Mouse (Mus musculus): Measurements from ENCODE around the gene 3110021N24Rik. TPM values are rescaled to one million over a fixed set of nuclear protein-coding genes. Genes with fewer than 3 reads are reported as not detected.
A peak's percentile ranks its signal among the peaks of the same experiment; 100 is the strongest.
"Not testable (repeated sequence)": the region's sequence is repeated elsewhere in the genome, so short reads cannot be mapped to it uniquely, and the experiment has no call there.

The 3110021N24Rik gene
- polyA plus RNA-seq (2014; fragmentation: Nextera tagmentation; extraction: Ambion mirVana), result 2.0 TPM in 2 replicates

- no peak within 1 kb of the TSS for H3K27ac ChIP-seq
- H3K27me3 ChIP-seq (ENCODE audit: control insufficient read depth, insufficient read depth, low read length), result no peaks in the 10 kb centered on the region
- WGBS, result 83% methylated on average over 5 of the region's 5 CpGs
- H3K4me2 ChIP-seq (replicated peaks), result no peak within 1 kb of the TSS
- no peak within 1 kb of the TSS for H3K9ac ChIP-seq
- peaks cover 24% of the 10 kb centered on the region for H3K36me3 ChIP-seq (replicated peaks; ENCODE audit: control insufficient read depth, insufficient read depth)
- no peak within 1 kb of the TSS for H3K4me3 ChIP-seq (replicated peaks; ENCODE audit: low read length)
- H3K9me3 ChIP-seq (ENCODE audit: control insufficient read depth, low read length), result no peaks in the 10 kb centered on the region
- H3K4me1 ChIP-seq (replicated peaks; ENCODE audit: control insufficient read depth, insufficient read depth, low read length), result no peaks in the 10 kb centered on the region
- no peak for ATAC-seq (ENCODE audit: low FRiP score)
- no peak for DNase-seq (ENCODE audit: low spot score)
Measured at GRCm38 (mm10) chr4:108719349-108719748, at the start of gene 3110021N24Rik. Gene 3110021N24Rik, plus strand, starts transcription at chr4:108719649.

DNA sequence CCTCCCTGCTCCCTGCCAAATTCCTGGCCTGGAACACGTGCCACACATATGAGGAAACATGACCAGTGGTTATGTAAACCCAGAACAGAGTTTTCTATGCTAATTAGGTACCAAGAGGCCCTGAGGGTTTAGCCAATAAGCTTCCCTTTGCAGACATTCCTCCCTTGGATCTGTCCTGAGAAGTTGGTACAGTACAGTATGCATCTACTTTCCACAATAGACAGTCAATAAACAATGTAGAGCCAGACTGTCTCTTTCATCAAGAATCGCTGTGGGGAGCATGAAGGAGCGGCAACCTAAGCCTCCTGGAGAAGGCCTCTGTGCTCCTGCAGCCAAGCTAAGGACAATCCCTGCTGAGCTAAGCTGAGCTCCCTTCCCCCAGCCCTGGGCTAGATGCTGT is 33.3 kb upstream of the 3110021N24Rik start:
- 63% methylated on average over 3 of the region's 3 CpGs for WGBS
- DNase-seq (ENCODE audit: low spot score), result no peak

DNA sequence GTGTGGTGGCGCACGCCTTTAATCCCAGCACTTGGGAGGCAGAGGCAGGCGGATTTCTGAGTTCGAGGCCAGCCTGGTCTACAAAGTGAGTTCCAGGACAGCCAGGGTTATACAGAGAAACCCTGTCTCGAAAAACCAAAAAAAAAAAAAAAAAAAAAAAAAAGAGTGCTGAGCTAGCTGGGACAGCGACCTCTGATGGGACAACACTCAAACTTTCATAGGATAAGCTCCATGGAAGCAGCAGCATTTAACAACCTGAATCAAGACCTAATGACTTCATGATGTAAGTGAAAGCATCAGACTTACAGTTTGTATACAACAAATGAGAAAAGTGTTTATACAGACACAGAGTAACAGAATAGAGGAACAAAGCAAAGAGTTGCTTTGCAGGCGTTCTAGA is 32.4 kb upstream of the 3110021N24Rik start:
- H3K9ac ChIP-seq; H3K27ac ChIP-seq; H3K27me3 ChIP-seq (ENCODE audit: control insufficient read depth, insufficient read depth, low read length); H3K4me3 ChIP-seq (replicated peaks; ENCODE audit: low read length); H3K9me3 ChIP-seq (ENCODE audit: control insufficient read depth, low read length); ATAC-seq (ENCODE audit: low FRiP score); H3K4me2 ChIP-seq (replicated peaks); DNase-seq (ENCODE audit: low spot score); H3K4me1 ChIP-seq (replicated peaks; ENCODE audit: control insufficient read depth, insufficient read depth, low read length): not testable (repeated sequence)
- H3K36me3 ChIP-seq (replicated peaks; ENCODE audit: control insufficient read depth, insufficient read depth), result peaks cover 23% of the 10 kb centered on the region
- WGBS, result 95% methylated on average over 6 of the region's 7 CpGs

More for the DNA sequence above, 33.3 kb upstream of the 3110021N24Rik start:
- Histone ChIP-seq H3K4me1 (replicated peaks; ENCODE audit: control insufficient read depth, insufficient read depth, low read length) (no peaks in the 10 kb centered on the region), H3K4me2 (replicated peaks) (no peak overlapping the region), H3K36me3 (replicated peaks; ENCODE audit: control insufficient read depth, insufficient read depth) (peaks cover 24% of the 10 kb centered on the region), H3K27ac (no peak overlapping the region), H3K9me3 (ENCODE audit: control insufficient read depth, low read length) (no peaks in the 10 kb centered on the region), H3K9ac (no peak overlapping the region), H3K4me3 (replicated peaks; ENCODE audit: low read length) (no peak overlapping the region), H3K27me3 (ENCODE audit: control insufficient read depth, insufficient read depth, low read length) (no peaks in the 10 kb centered on the region)
- no peak for ATAC-seq (ENCODE audit: low FRiP score)

GRCm38 (mm10) chr4:108690479-108690878 is 29.0 kb upstream of the 3110021N24Rik start:
- H3K9ac ChIP-seq, result no peak overlapping the region
- no peaks in the 10 kb centered on the region for H3K4me1 ChIP-seq (replicated peaks; ENCODE audit: control insufficient read depth, insufficient read depth, low read length)
- H3K4me3 ChIP-seq (replicated peaks; ENCODE audit: low read length), result no peak overlapping the region
- ATAC-seq (ENCODE audit: low FRiP score) (no peak), DNase-seq (ENCODE audit: low spot score) (no peak)
- H3K27me3 ChIP-seq (ENCODE audit: control insufficient read depth, insufficient read depth, low read length), result no peaks in the 10 kb centered on the region
- WGBS, result 95% methylated on average over 3 of the region's 3 CpGs
- H3K27ac ChIP-seq, result no peak overlapping the region
- no peak overlapping the region for H3K4me2 ChIP-seq (replicated peaks)
- no peaks in the 10 kb centered on the region for H3K9me3 ChIP-seq (ENCODE audit: control insufficient read depth, low read length)
- H3K36me3 ChIP-seq (replicated peaks; ENCODE audit: control insufficient read depth, insufficient read depth), result peaks cover 30% of the 10 kb centered on the region

DNA sequence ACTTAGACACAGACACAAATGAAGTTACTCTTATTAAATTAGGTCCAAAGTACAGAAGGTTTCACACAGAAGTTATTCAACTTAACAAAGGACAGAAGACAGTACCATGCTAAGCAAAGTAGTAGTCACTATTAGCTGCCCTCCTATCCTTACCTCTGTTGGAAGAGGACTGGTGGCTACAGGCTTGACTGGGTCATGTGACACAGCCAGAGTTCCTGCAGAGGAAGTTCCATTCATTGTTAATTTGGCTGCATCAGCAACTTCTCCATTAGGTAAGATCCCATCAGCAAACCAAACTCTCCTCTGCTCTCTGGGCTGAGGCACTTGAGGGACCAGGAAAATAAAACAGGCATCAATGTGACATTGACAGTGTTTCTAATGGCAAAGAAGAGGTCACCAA is 28.0 kb upstream of the 3110021N24Rik start:
- Histone ChIP-seq H3K27me3 (ENCODE audit: control insufficient read depth, insufficient read depth, low read length) (no peaks in the 10 kb centered on the region), H3K27ac (no peak overlapping the region), H3K4me1 (replicated peaks; ENCODE audit: control insufficient read depth, insufficient read depth, low read length) (no peaks in the 10 kb centered on the region), H3K9ac (no peak overlapping the region), H3K4me2 (replicated peaks) (no peak overlapping the region), H3K9me3 (ENCODE audit: control insufficient read depth, low read length) (no peaks in the 10 kb centered on the region), H3K4me3 (replicated peaks; ENCODE audit: low read length) (no peak overlapping the region), H3K36me3 (replicated peaks; ENCODE audit: control insufficient read depth, insufficient read depth) (peaks cover 30% of the 10 kb centered on the region)
- ATAC-seq (ENCODE audit: low FRiP score) (no peak), DNase-seq (ENCODE audit: low spot score) (no peak)

- DNase-seq (ENCODE audit: low spot score) (peak; percentile 59), ATAC-seq (ENCODE audit: low FRiP score) (no peak)
- H3K27ac ChIP-seq, result no peak overlapping the region
- H3K36me3 ChIP-seq (replicated peaks; ENCODE audit: control insufficient read depth, insufficient read depth), result peaks cover 10% of the 10 kb centered on the region
- no peak overlapping the region for H3K4me3 ChIP-seq (replicated peaks; ENCODE audit: low read length)
- WGBS, result 64% methylated on average over 3 of the region's 3 CpGs
- no peak overlapping the region for H3K4me2 ChIP-seq (replicated peaks)
- H3K9me3 ChIP-seq (ENCODE audit: control insufficient read depth, low read length), result no peaks in the 10 kb centered on the region
- H3K4me1 ChIP-seq (replicated peaks; ENCODE audit: control insufficient read depth, insufficient read depth, low read length), result no peaks in the 10 kb centered on the region
- no peaks in the 10 kb centered on the region for H3K27me3 ChIP-seq (ENCODE audit: control insufficient read depth, insufficient read depth, low read length)
- H3K9ac ChIP-seq, result no peak overlapping the region
Measured at GRCm38 (mm10) chr4:108696934-108697333, 22.5 kb upstream of the 3110021N24Rik start.

GRCm38 (mm10) chr4:108708209-108708608 is 11.2 kb upstream of the 3110021N24Rik start:
- Histone ChIP-seq H3K4me2 (replicated peaks) (no peak overlapping the region), H3K27me3 (ENCODE audit: control insufficient read depth, insufficient read depth, low read length) (no peaks in the 10 kb centered on the region), H3K9me3 (ENCODE audit: control insufficient read depth, low read length) (no peaks in the 10 kb centered on the region), H3K27ac (no peak overlapping the region), H3K4me1 (replicated peaks; ENCODE audit: control insufficient read depth, insufficient read depth, low read length) (no peaks in the 10 kb centered on the region), H3K36me3 (replicated peaks; ENCODE audit: control insufficient read depth, insufficient read depth) (no peaks in the 10 kb centered on the region; the same call in 1 of the 2 replicates), H3K4me3 (replicated peaks; ENCODE audit: low read length) (no peak overlapping the region), H3K9ac (no peak overlapping the region)
- WGBS, result 91% methylated on average over 5 of the region's 5 CpGs
- ATAC-seq (ENCODE audit: low FRiP score), result no peak
- no peak for DNase-seq (ENCODE audit: low spot score)

GRCm38 (mm10) chr4:108721245-108721784 is 1.9 kb downstream of the 3110021N24Rik start:
- Histone ChIP-seq H3K36me3 (replicated peaks; ENCODE audit: control insufficient read depth, insufficient read depth) (peaks cover 31% of the 10 kb centered on the region), H3K9me3 (ENCODE audit: control insufficient read depth, low read length) (no peaks in the 10 kb centered on the region), H3K27me3 (ENCODE audit: control insufficient read depth, insufficient read depth, low read length) (no peaks in the 10 kb centered on the region), H3K27ac (no peak overlapping the region), H3K4me1 (replicated peaks; ENCODE audit: control insufficient read depth, insufficient read depth, low read length) (no peaks in the 10 kb centered on the region), H3K4me3 (replicated peaks; ENCODE audit: low read length) (no peak overlapping the region), H3K9ac (no peak overlapping the region), H3K4me2 (replicated peaks) (no peak overlapping the region)
- ATAC-seq (ENCODE audit: low FRiP score) (no peak), DNase-seq (ENCODE audit: low spot score) (no peak)
- 90% methylated on average over 3 of the region's 3 CpGs for WGBS

GRCm38 (mm10) chr4:108724102-108724501 is 4.7 kb downstream of the 3110021N24Rik start:
- WGBS, result 96% methylated on average over 2 of the region's 2 CpGs
- H3K36me3 ChIP-seq (replicated peaks; ENCODE audit: control insufficient read depth, insufficient read depth), result peaks cover 17% of the 10 kb centered on the region
- H3K9me3 ChIP-seq (ENCODE audit: control insufficient read depth, low read length), result no peaks in the 10 kb centered on the region
- no peaks in the 10 kb centered on the region for H3K27me3 ChIP-seq (ENCODE audit: control insufficient read depth, insufficient read depth, low read length)
- no peak overlapping the region for H3K4me3 ChIP-seq (replicated peaks; ENCODE audit: low read length)
- H3K9ac ChIP-seq, result no peak overlapping the region
- no peak for DNase-seq (ENCODE audit: low spot score)
- no peak overlapping the region for H3K4me2 ChIP-seq (replicated peaks)
- no peaks in the 10 kb centered on the region for H3K4me1 ChIP-seq (replicated peaks; ENCODE audit: control insufficient read depth, insufficient read depth, low read length)
- ATAC-seq (ENCODE audit: low FRiP score), result no peak
- H3K27ac ChIP-seq, result no peak overlapping the region

- H3K27me3 ChIP-seq (ENCODE audit: control insufficient read depth, insufficient read depth, low read length), result no peaks in the 10 kb centered on the region
- H3K36me3 ChIP-seq (replicated peaks; ENCODE audit: control insufficient read depth, insufficient read depth), result peaks cover 2% of the 10 kb centered on the region; the same call in 1 of the 2 replicates
- H3K9ac ChIP-seq, result no peak overlapping the region
- DNase-seq (ENCODE audit: low spot score) (no peak), ATAC-seq (ENCODE audit: low FRiP score) (no peak)
- WGBS, result 78% methylated on average over 1 of the region's 1 CpGs
- H3K4me2 ChIP-seq (replicated peaks), result no peak overlapping the region
- no peak overlapping the region for H3K4me3 ChIP-seq (replicated peaks; ENCODE audit: low read length)
- H3K4me1 ChIP-seq (replicated peaks; ENCODE audit: control insufficient read depth, insufficient read depth, low read length), result no peaks in the 10 kb centered on the region
- no peak overlapping the region for H3K27ac ChIP-seq
- H3K9me3 ChIP-seq (ENCODE audit: control insufficient read depth, low read length), result peaks cover 3% of the 10 kb centered on the region; the same call in 1 of the 2 replicates
Measured at GRCm38 (mm10) chr4:108730450-108730849, 11.0 kb downstream of the 3110021N24Rik start.
